Mouse (Mus musculus) MEL (cell line): Measurements from ENCODE around the gene Rnf44. TPM values are rescaled to one million over a fixed set of nuclear protein-coding genes. Genes with fewer than 3 reads are reported as not detected.

Source experiments
- DNase-seq: peaks from one replicate; pipeline ENCODE4 v3.0.0; 2011; ENCODE audit warnings: low read depth, low spot score
- H3K27ac ChIP-seq: 2 replicates; pipeline ENCODE4 v1.5.1; 2012; ENCODE audit warnings: low read depth, mild to moderate bottlenecking, control low read depth, low read length, moderate library complexity; ENCODE audit not compliant: control insufficient read depth
- H3K27me3 ChIP-seq, 2 experiments: fragments of 150-350 bp in 1 of 2; sonication (generic) in 1 of 2; 2 replicates each; pipeline ENCODE4 v1.6.1; 2012; ENCODE audit warnings: low read length in 2 of 2, mild to moderate bottlenecking in 2 of 2, improper control_type of control experiment in 1 of 2, moderate library complexity in 1 of 2; ENCODE audit not compliant: insufficient read depth in 2 of 2, control insufficient read depth in 1 of 2
- H3K36me3 ChIP-seq, 2 experiments: 2 replicates each; pipeline ENCODE4 v1.6.1; 2012 to 2014; ENCODE audit warnings: low read length in 2 of 2, improper control_type of control experiment in 1 of 2, inconsistent platforms in 1 of 2, mild to moderate bottlenecking in 1 of 2; ENCODE audit not compliant: insufficient read depth in 2 of 2, control insufficient read depth in 1 of 2
- H3K4me1 ChIP-seq, 2 experiments: fragments of 150-350 bp in 1 of 2; sonication (generic) in 1 of 2; 2 replicates each; pipeline ENCODE4 v1.6.1; 2012; ENCODE audit warnings: low read length in 2 of 2, improper control_type of control experiment in 1 of 2, mild to moderate bottlenecking in 1 of 2; ENCODE audit not compliant: insufficient read depth in 2 of 2, control insufficient read depth in 1 of 2
- H3K4me3 ChIP-seq, 2 experiments: fragments of 150-350 bp in 1 of 2; sonication (generic) in 1 of 2; 2 replicates each; pipeline ENCODE4 v1.5.1; 2012; ENCODE audit warnings: low read depth in 2 of 2, low read length in 2 of 2, mild to moderate bottlenecking in 2 of 2, moderate library complexity in 2 of 2, control low read depth in 1 of 2, improper control_type of control experiment in 1 of 2; ENCODE audit not compliant: control insufficient read depth in 1 of 2, insufficient read depth in 1 of 2
- H3K79me2 ChIP-seq: 2 replicates; pipeline ENCODE4 v1.6.1; 2012; ENCODE audit warnings: mild to moderate bottlenecking, low read length, moderate library complexity; ENCODE audit not compliant: control insufficient read depth, poor library complexity, insufficient read depth
- H3K9ac ChIP-seq: 2 replicates; pipeline ENCODE4 v1.6.1; 2012; ENCODE audit warnings: low read depth, mild to moderate bottlenecking, control low read depth, low read length, moderate library complexity; ENCODE audit not compliant: control insufficient read depth, poor library complexity, severe bottlenecking
- H3K9me3 ChIP-seq: fragments of 150-350 bp; sonication (generic); replicated peaks from 2 replicates; pipeline ENCODE4 v1.6.1; 2012; ENCODE audit warnings: mild to moderate bottlenecking, low read length, improper control_type of control experiment, moderate library complexity; ENCODE audit not compliant: insufficient read depth
- CHD2 ChIP-seq: IDR thresholded peaks from 2 replicates; pipeline ENCODE4 v1.6.1; 2011; ENCODE audit warnings: low read length, improper control_type of control experiment
- CTCF ChIP-seq, 3 experiments: IDR thresholded peaks in 2 of 3; conservative IDR thresholded peaks in 1 of 3; 2 replicates each; pipeline ENCODE4 v1.5.1; 2011 to 2012; ENCODE audit warnings: low read length in 3 of 3, low read depth in 2 of 3, mild to moderate bottlenecking in 2 of 3, improper control_type of control experiment in 1 of 3, inconsistent platforms in 1 of 3, mixed read lengths in 1 of 3, moderate library complexity in 1 of 3; ENCODE audit not compliant: control insufficient read depth in 1 of 3, insufficient read depth in 1 of 3, poor library complexity in 1 of 3, severe bottlenecking in 1 of 3
- E2F4 ChIP-seq: IDR thresholded peaks from 2 replicates; pipeline ENCODE4 v1.6.1; 2011; ENCODE audit warnings: low read depth, low read length, improper control_type of control experiment, borderline replicate concordance
- ELF1 ChIP-seq: IDR thresholded peaks from 2 replicates; pipeline ENCODE4 v1.6.1; 2014; ENCODE audit warnings: low read depth, mild to moderate bottlenecking, inconsistent platforms, low read length, improper control_type of control experiment, moderate library complexity
- EP300 ChIP-seq, 2 experiments: IDR thresholded peaks; 2 replicates each; pipeline ENCODE4 v1.6.1; 2011; ENCODE audit warnings: improper control_type of control experiment in 2 of 2, low read length in 2 of 2, low read depth in 1 of 2, mild to moderate bottlenecking in 1 of 2
- ETS1 ChIP-seq: IDR thresholded peaks from 2 replicates; pipeline ENCODE4 v1.6.1; 2012; ENCODE audit warnings: low read depth, mild to moderate bottlenecking, inconsistent platforms, low read length, improper control_type of control experiment, moderate library complexity
- GABPA ChIP-seq: IDR thresholded peaks from 2 replicates; pipeline ENCODE4 v1.6.1; 2012; ENCODE audit warnings: low read depth, mild to moderate bottlenecking, inconsistent platforms, low read length, improper control_type of control experiment, moderate library complexity
- JUND ChIP-seq: IDR thresholded peaks from 2 replicates; pipeline ENCODE4 v1.6.1; 2011; ENCODE audit warnings: low read depth, mild to moderate bottlenecking, improper control_type of control experiment, low read length
- MAFK ChIP-seq: IDR thresholded peaks from 2 replicates; pipeline ENCODE4 v1.6.1; 2011; ENCODE audit warnings: low read depth, mild to moderate bottlenecking, low read length, improper control_type of control experiment, borderline replicate concordance
- MAX ChIP-seq: IDR thresholded peaks from 2 replicates; pipeline ENCODE4 v1.6.1; 2011; ENCODE audit warnings: low read length, improper control_type of control experiment
- MAZ ChIP-seq: IDR thresholded peaks from 2 replicates; pipeline ENCODE4 v1.6.1; 2012; ENCODE audit warnings: low read depth, mild to moderate bottlenecking, inconsistent platforms, low read length, improper control_type of control experiment
- MEF2A ChIP-seq: IDR thresholded peaks from 2 replicates; pipeline ENCODE4 v1.6.1; 2014; ENCODE audit warnings: low read depth, mild to moderate bottlenecking, inconsistent platforms, low read length, improper control_type of control experiment; ENCODE audit not compliant: poor library complexity, insufficient replicate concordance, severe bottlenecking; ENCODE audit errors: extremely low read depth
- NELFE ChIP-seq: IDR thresholded peaks from 2 replicates; pipeline ENCODE4 v1.6.1; 2011; ENCODE audit warnings: low read depth, low read length, improper control_type of control experiment
- NRF1 ChIP-seq: IDR thresholded peaks from 2 replicates; pipeline ENCODE4 v1.6.1; 2014; ENCODE audit warnings: low read depth, mild to moderate bottlenecking, inconsistent platforms, low read length, improper control_type of control experiment, moderate library complexity; ENCODE audit not compliant: poor library complexity, insufficient read depth, severe bottlenecking
- POLR2A ChIP-seq, 2 experiments: IDR thresholded peaks; 2 replicates each; pipeline ENCODE4 v1.6.1; 2011 to 2012; ENCODE audit warnings: low read length in 2 of 2, mild to moderate bottlenecking in 2 of 2, control low read depth in 1 of 2, improper control_type of control experiment in 1 of 2, low read depth in 1 of 2, moderate library complexity in 1 of 2; ENCODE audit not compliant: control insufficient read depth in 1 of 2, insufficient read depth in 1 of 2, poor library complexity in 1 of 2
- POLR2AphosphoS2 ChIP-seq: IDR thresholded peaks from 2 replicates; pipeline ENCODE4 v1.6.1; 2011; ENCODE audit warnings: low read length, improper control_type of control experiment
- POLR2AphosphoS5 ChIP-seq: IDR thresholded peaks from 2 replicates; pipeline ENCODE4 v1.6.1; 2012; ENCODE audit warnings: low read depth, borderline replicate concordance, mild to moderate bottlenecking, inconsistent platforms, low read length, moderate library complexity, mixed read lengths
- RCOR1 ChIP-seq: IDR thresholded peaks from 2 replicates; pipeline ENCODE4 v1.6.1; 2012; ENCODE audit warnings: low read depth, mild to moderate bottlenecking, inconsistent platforms, low read length, improper control_type of control experiment
- SIN3A ChIP-seq: IDR thresholded peaks from 2 replicates; pipeline ENCODE4 v1.6.1; 2012; ENCODE audit warnings: low read length, improper control_type of control experiment, inconsistent platforms
- SMC3 ChIP-seq: IDR thresholded peaks from 2 replicates; pipeline ENCODE4 v1.6.1; 2011; ENCODE audit warnings: low read depth, low read length, improper control_type of control experiment
- TAL1 ChIP-seq: IDR thresholded peaks from 2 replicates; pipeline ENCODE4 v1.6.1; 2012; ENCODE audit warnings: mild to moderate bottlenecking, inconsistent platforms, low read length, moderate library complexity, mixed read lengths
- UBTF ChIP-seq: IDR thresholded peaks from 2 replicates; pipeline ENCODE4 v1.6.1; 2012; ENCODE audit warnings: low read depth, mild to moderate bottlenecking, inconsistent platforms, low read length, improper control_type of control experiment, moderate library complexity, borderline replicate concordance; ENCODE audit not compliant: insufficient read depth
- USF1 ChIP-seq: IDR thresholded peaks from 2 replicates; pipeline ENCODE4 v1.6.1; 2014; ENCODE audit warnings: low read depth, mild to moderate bottlenecking, inconsistent platforms, low read length, improper control_type of control experiment, moderate library complexity
- ZC3H11A ChIP-seq: IDR thresholded peaks from 2 replicates; pipeline ENCODE4 v1.6.1; 2012; ENCODE audit warnings: low read depth, mild to moderate bottlenecking, inconsistent platforms, low read length, improper control_type of control experiment
- ZMIZ1 ChIP-seq: IDR thresholded peaks from 2 replicates; pipeline ENCODE4 v1.6.1; 2012; ENCODE audit warnings: low read depth, mild to moderate bottlenecking, inconsistent platforms, low read length, improper control_type of control experiment, moderate library complexity
- ZNF384 ChIP-seq: IDR thresholded peaks from 2 replicates; pipeline ENCODE4 v1.6.1; 2012; ENCODE audit warnings: low read depth, mild to moderate bottlenecking, inconsistent platforms, low read length, improper control_type of control experiment
- polyA plus RNA-seq, 2 experiments: library from polyadenylated mRNA; stranded (reverse) in 1 of 2; unstranded in 1 of 2; fragments of >175 nt in 1 of 2; fragments of >200 nt in 1 of 2; gene quantifications; 2 replicates each; pipeline versions ENCODE4 v1.2.1 to v1.2.4; 2012; ENCODE audit warnings: low replicate concordance in 2 of 2, low read depth in 1 of 2; ENCODE audit not compliant: insufficient read length in 2 of 2, insufficient read depth in 1 of 2, missing spikeins in 1 of 2
- total RNA-seq: library from RNA; depleted of rRNA; stranded (reverse); fragments of 300-350 nt; gene quantifications from 2 replicates; pipeline ENCODE4 v1.2.3, GENCODE M21; 2012

The Rnf44 gene
- total and polyA plus RNA-seq, 3 experiments = 10.7 to 60.5 TPM; not detected in 1

GRCm38 (mm10) chr13:54714393-54714792, 20.7 kb upstream of the Rnf44 start:
- no peaks in the 10 kb centered on the region for H3K27me3 ChIP-seq
- H3K79me2 ChIP-seq = no peaks in the 10 kb centered on the region
- H3K4me1 ChIP-seq = no peaks in the 10 kb centered on the region
- H3K4me3 ChIP-seq = no peak overlapping the region
- no peak overlapping the region for H3K9ac ChIP-seq
- no peak for TF ChIP-seq UBTF
- TF ChIP-seq GABPA = no peak
- peak in 2 of 3 experiments; percentile 5 to 36; a peak in 3 of 6 replicates for TF ChIP-seq CTCF (IDR thresholded peaks at IDR 0.05 in 2 of 3, conservative IDR thresholded peaks at IDR 0.05 in 1 of 3; ENCODE audit: control insufficient read depth in 1 of 3, insufficient read depth in 1 of 3, low read depth in 2 of 3, low read length in 3 of 3, poor library complexity in 1 of 3, severe bottlenecking in 1 of 3)
- no peak overlapping the region for H3K27ac ChIP-seq
- no peak for DNase-seq
- H3K9me3 ChIP-seq = no peaks in the 10 kb centered on the region
- no peaks in the 10 kb centered on the region for H3K36me3 ChIP-seq

DNA sequence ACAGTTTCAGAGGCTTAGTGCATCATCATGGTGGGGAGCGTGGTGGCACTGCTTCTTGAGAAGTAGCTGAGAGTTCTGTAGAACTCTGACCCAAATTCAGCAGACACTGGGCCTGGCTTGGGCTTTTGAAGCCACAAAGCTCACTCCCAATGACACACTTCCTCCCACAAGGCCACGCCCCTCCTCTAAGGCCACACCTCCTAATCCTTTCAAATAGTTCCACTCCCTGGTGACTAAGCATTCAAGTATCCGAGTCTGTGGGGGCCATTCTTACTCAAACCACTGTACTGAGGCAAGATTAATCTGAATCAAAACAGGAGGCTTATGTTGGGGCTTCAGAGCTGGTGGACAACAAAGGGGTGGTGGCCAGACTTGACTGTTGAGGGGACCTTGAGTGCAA, 17.2 kb upstream of the Rnf44 start:
- Histone ChIP-seq H3K27ac (no peak overlapping the region), H3K9me3 (no peaks in the 10 kb centered on the region), H3K4me1 (no peaks in the 10 kb centered on the region), H3K36me3 (no peaks in the 10 kb centered on the region), H3K79me2 (no peaks in the 10 kb centered on the region), H3K9ac (no peak overlapping the region), H3K4me3 (no peak overlapping the region), H3K27me3 (no peaks in the 10 kb centered on the region)
- no peak for TF ChIP-seq ZNF384
- TF ChIP-seq MAFK = no peak
- no peak for TF ChIP-seq USF1
- TF ChIP-seq EP300 (IDR thresholded peaks at IDR 0.05; ENCODE audit: low read depth in 1 of 2, low read length in 2 of 2) = no peak
- no peak for TF ChIP-seq UBTF
- TF ChIP-seq E2F4 = no peak
- no peak for TF ChIP-seq POLR2A (IDR thresholded peaks at IDR 0.05; ENCODE audit: control insufficient read depth in 1 of 2, insufficient read depth in 1 of 2, low read depth in 1 of 2, low read length in 2 of 2, poor library complexity in 1 of 2)
- no peak for TF ChIP-seq POLR2AphosphoS5
- TF ChIP-seq ZC3H11A = no peak
- no peak for TF ChIP-seq CHD2
- no peak for TF ChIP-seq MAZ
- no peak for TF ChIP-seq RCOR1
- no peak for DNase-seq

GRCm38 (mm10) chr13:54704890-54705289, 11.2 kb upstream of the Rnf44 start:
- DNase-seq = no peak
- H3K79me2 ChIP-seq = no peaks in the 10 kb centered on the region
- TF ChIP-seq ETS1 (no peak), POLR2AphosphoS2 (no peak), CTCF (IDR thresholded peaks at IDR 0.05 in 2 of 3, conservative IDR thresholded peaks at IDR 0.05 in 1 of 3; ENCODE audit: control insufficient read depth in 1 of 3, insufficient read depth in 1 of 3, low read depth in 2 of 3, low read length in 3 of 3, poor library complexity in 1 of 3, severe bottlenecking in 1 of 3) (no peak), NRF1 (no peak), MAX (no peak), ZC3H11A (no peak), TAL1 (no peak), RCOR1 (no peak), MEF2A (no peak), NELFE (no peak), SMC3 (no peak), E2F4 (no peak), SIN3A (no peak), JUND (no peak), ZMIZ1 (no peak), ELF1 (no peak), MAZ (no peak), GABPA (no peak)
- TF ChIP-seq, all 39 proteins: peak for 0
- no peak overlapping the region for H3K4me3 ChIP-seq
- no peak overlapping the region for H3K9ac ChIP-seq
- no peaks in the 10 kb centered on the region for H3K9me3 ChIP-seq
- no peaks in the 10 kb centered on the region; a peak in 1 of 4 replicates for H3K27me3 ChIP-seq
- H3K27ac ChIP-seq = no peak overlapping the region
- no peaks in the 10 kb centered on the region for H3K4me1 ChIP-seq
- H3K36me3 ChIP-seq = no peaks in the 10 kb centered on the region
